Comparison of ENCODE assay signal across 8 mouse cellular contexts in genomic region chr12:58947231-58947630, GRCm38 (mm10).
A peak's percentile ranks its signal among the peaks of the same experiment; 100 is the strongest.
DNase-seq lines count a peak whose midpoint lies in the region; ATAC-seq lines count a peak whose summit lies in the region.

No protein-coding gene starts in this region.

- no peaks in the 10 kb centered on the region for H3K4me1 ChIP-seq in forebrain, embryonic 14.5 days (ENCODE audit: control insufficient read depth, insufficient read depth, low read length)
- H3K4me1 ChIP-seq in forebrain, embryonic 16.5 days (replicated peaks; ENCODE audit: control insufficient read depth, insufficient read depth, low read length), result no peaks in the 10 kb centered on the region

- no peaks in the 10 kb centered on the region for H3K9me3 ChIP-seq in forebrain, embryonic 14.5 days (replicated peaks; ENCODE audit: control insufficient read depth, low read length)
- no peaks in the 10 kb centered on the region for H3K9me3 ChIP-seq in forebrain, embryonic 16.5 days (ENCODE audit: control insufficient read depth, low read length)

- 27% methylated on average over 4 of the region's 4 CpGs for WGBS in forebrain, embryonic 14.5 days
- WGBS in forebrain, embryonic 16.5 days, result 26% methylated on average over 4 of the region's 4 CpGs

- no peak overlapping the region for H3K9ac ChIP-seq in forebrain, embryonic 14.5 days (ENCODE audit: low read length)
- no peak overlapping the region for H3K9ac ChIP-seq in forebrain, embryonic 16.5 days (replicated peaks; ENCODE audit: low read depth, low read length)

- H3K4me3 ChIP-seq in forebrain, embryonic 14.5 days (ENCODE audit: low read depth, low read length), result no peak overlapping the region
- H3K4me3 ChIP-seq in forebrain, embryonic 16.5 days (replicated peaks; ENCODE audit: low read length), result no peak overlapping the region

- peak; percentile 67 for DNase-seq in forebrain, embryonic 14.5 days (ENCODE audit: low spot score)
- peak; percentile 20 to 42 for DNase-seq in CD8-positive naive resting alpha-beta T cell, adult 2 months (ENCODE audit: low read depth in 2 of 2, low spot score in 2 of 2)
- peak; percentile 29 for DNase-seq in c-Kit-positive CD71-negative TER-119-negative erythroid progenitor cells, embryonic 14.5 days (ENCODE audit: low read depth)
- DNase-seq in frontal cortex, postnatal 10 days (ENCODE audit: low spot score in 2 of 2), result peak; percentile 17 to 62
- DNase-seq in kidney, postnatal 10 days, result peak; percentile 72
- DNase-seq in lung, adult 18-20 months, result peak; percentile 16 to 32
- DNase-seq in skeletal muscle tissue, adult 2 months (ENCODE audit: low read depth, low spot score), result peak; percentile 19

- no peak for ATAC-seq in forebrain, embryonic 14.5 days
- no peak for ATAC-seq in forebrain, embryonic 16.5 days

- no peak overlapping the region for H3K4me2 ChIP-seq in forebrain, embryonic 14.5 days (ENCODE audit: low read length)
- no peak overlapping the region for H3K4me2 ChIP-seq in forebrain, embryonic 16.5 days (ENCODE audit: low read length)

- no peaks in the 10 kb centered on the region for H3K36me3 ChIP-seq in forebrain, embryonic 14.5 days (ENCODE audit: control insufficient read depth, insufficient read depth, low read length)
- no peaks in the 10 kb centered on the region for H3K36me3 ChIP-seq in forebrain, embryonic 16.5 days (ENCODE audit: control insufficient read depth, insufficient read depth)

- H3K27me3 ChIP-seq in forebrain, embryonic 14.5 days (replicated peaks; ENCODE audit: control insufficient read depth, insufficient read depth, low read length), result no peaks in the 10 kb centered on the region
- H3K27me3 ChIP-seq in forebrain, embryonic 16.5 days (replicated peaks; ENCODE audit: control insufficient read depth, insufficient read depth, low read length), result no peaks in the 10 kb centered on the region

- H3K27ac ChIP-seq in forebrain, embryonic 14.5 days (ENCODE audit: low read depth, low read length), result no peak overlapping the region
- H3K27ac ChIP-seq in forebrain, embryonic 16.5 days (ENCODE audit: low read length), result no peak overlapping the region

Comparison
In these comparisons a context has a peak if more than half of its experiments do, and no peak if none do; other contexts are left out.
1. DNase-seq: peak in every context shown above with its lines; median percentile 72 in kidney, postnatal 10 days; 67 in forebrain, embryonic 14.5 days; 40 in frontal cortex, postnatal 10 days; 31 in CD8-positive naive resting alpha-beta T cell, adult 2 months; 29 in c-Kit-positive CD71-negative TER-119-negative erythroid progenitor cells, embryonic 14.5 days; 24 in lung, adult 18-20 months; 19 in skeletal muscle tissue, adult 2 months.